Mouse (Mus musculus) E14TG2a.4 (cell line): Measurements from ENCODE around the gene Ehd2.

Experiments used
- CTCF ChIP-seq: conservative IDR thresholded peaks from 2 replicates; pipeline ENCODE4 v1.5.1; 2014; ENCODE audit warnings: low read length
- NANOG ChIP-seq: IDR thresholded peaks from 2 replicates; pipeline ENCODE4 v1.6.1; 2014; ENCODE audit warnings: borderline replicate concordance, low read length, mixed read lengths

DNA sequence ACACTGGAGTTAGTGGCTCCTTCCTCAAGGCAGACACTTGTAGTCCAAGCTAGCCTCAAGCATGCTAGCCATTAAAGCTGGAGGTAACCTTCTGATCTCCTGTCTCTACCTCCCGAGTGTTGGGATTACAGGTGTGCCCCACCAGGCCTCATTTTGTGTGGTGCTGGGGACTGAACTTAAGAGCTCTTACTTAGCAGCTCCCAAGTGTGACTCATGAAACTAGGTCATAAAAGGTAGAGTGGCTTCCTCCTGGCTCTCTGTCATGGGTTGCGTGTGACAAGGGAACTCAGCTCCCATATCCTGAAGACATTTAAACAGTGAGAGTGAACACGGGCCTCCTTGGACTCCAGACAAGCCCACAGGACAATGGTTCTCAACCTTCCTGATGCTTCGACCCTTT, 26.4 kb upstream of the Ehd2 start:
- TF ChIP-seq CTCF = no peak
- TF ChIP-seq NANOG = no peak
